Comparison of ENCODE assay signal across 8 mouse cellular contexts in genomic region chr17:45626577-45627134, GRCm38 (mm10). TPM values are rescaled to one million over a fixed set of nuclear protein-coding genes. Genes with fewer than 3 reads are reported as not detected.
DNase-seq lines count a peak whose midpoint lies in the region; ATAC-seq lines count a peak whose summit lies in the region.

No protein-coding gene starts in this region.

- peak; percentile 65 for DNase-seq in 3134 (ENCODE audit: extremely low read depth, insufficient read length, low spot score)
- DNase-seq in embryo, embryonic 11 days, result peak; percentile 90
- DNase-seq in gastrocnemius, postnatal 14 days, result peak; percentile 63
- peak; percentile 43 to 69 for DNase-seq in left cerebral cortex, postnatal 36 days (ENCODE audit: low spot score in 2 of 2)
- peak; percentile 82 for DNase-seq in midbrain, embryonic 10.5 days (ENCODE audit: low spot score)
- peak; percentile 85 for DNase-seq in skeletal muscle tissue, adult 2 months (ENCODE audit: low read depth, low spot score)

- no peak overlapping the region for H3K4me3 ChIP-seq in intestine, embryonic 16.5 days (ENCODE audit: low read length)
- peak overlapping the region; percentile 16; the same call in 1 of the 2 replicates for H3K4me3 ChIP-seq in midbrain, embryonic 10.5 days

- H3K4me1 ChIP-seq in intestine, embryonic 16.5 days (ENCODE audit: control insufficient read depth, insufficient read depth, low read length), result peaks cover 21% of the 10 kb centered on the region
- peaks cover 35% of the 10 kb centered on the region for H3K4me1 ChIP-seq in midbrain, embryonic 10.5 days

- WGBS in intestine, embryonic 16.5 days, result 26% methylated on average over 15 of the region's 15 CpGs
- 26% methylated on average over 15 of the region's 15 CpGs for WGBS in midbrain, embryonic 10.5 days

- no peaks in the 10 kb centered on the region for H3K36me3 ChIP-seq in intestine, embryonic 16.5 days (ENCODE audit: control insufficient read depth, insufficient read depth, low read length)
- H3K36me3 ChIP-seq in midbrain, embryonic 10.5 days, result no peaks in the 10 kb centered on the region

- H3K27me3 ChIP-seq in intestine, embryonic 16.5 days (replicated peaks; ENCODE audit: control insufficient read depth, insufficient read depth, low read length), result no peaks in the 10 kb centered on the region
- no peaks in the 10 kb centered on the region for H3K27me3 ChIP-seq in midbrain, embryonic 10.5 days (ENCODE audit: low read depth, poor library complexity, severe bottlenecking)

- H3K9me3 ChIP-seq in intestine, embryonic 16.5 days (ENCODE audit: control insufficient read depth, low read length), result no peaks in the 10 kb centered on the region
- H3K9me3 ChIP-seq in midbrain, embryonic 10.5 days (replicated peaks), result no peaks in the 10 kb centered on the region

- peak; percentile 91 for ATAC-seq in activated CD4-positive, CD25-positive, alpha-beta regulatory T cell, adult 4 months
- peak; percentile 25; the same call in 1 of the 2 replicates for ATAC-seq in intestine, embryonic 16.5 days

- H3K9ac ChIP-seq in intestine, embryonic 16.5 days (ENCODE audit: low read depth, low read length), result no peak overlapping the region; the same call in 1 of the 2 replicates

- H3K27ac ChIP-seq in intestine, embryonic 16.5 days (ENCODE audit: low read length), result no peak overlapping the region
- H3K27ac ChIP-seq in midbrain, embryonic 10.5 days (replicated peaks), result peak overlapping the region; percentile 56

- peak overlapping the region; percentile 33; the same call in 1 of the 2 replicates for H3K4me2 ChIP-seq in intestine, embryonic 16.5 days (ENCODE audit: low read depth, low read length)

- intact Hi-C loops in gastrocnemius, postnatal 14 days (cut with DNase I; ENCODE audit: low total_unique reads), result loop anchor here (5.0 kb wide), 1 partner anchor 34 kb away; no protein-coding TSS in a partner anchor
- intact Hi-C loops in left cerebral cortex, postnatal 36 days (cut with DNase I), result no loop called here

RNA-seq across cellular contexts. Expression of gene Mymx, which starts 24.8 kb away (rescaled TPM):
- polyA plus RNA-seq in activated CD4-positive, CD25-positive, alpha-beta regulatory T cell, adult 4 months (2017; shearing (Covaris generic)), result not detected
- 1 to 10 TPM; 6.2 to 7.3 TPM for total RNA-seq in gastrocnemius, postnatal 14 days (2021)
- 0.22 and 0.64 TPM in 2 replicates for polyA plus RNA-seq in intestine, embryonic 16.5 days (2015; fragmentation: Nextera tagmentation; extraction: Ambion mirVana)
- not detected for total RNA-seq in left cerebral cortex, postnatal 36 days (2021)
- 0.21 and 0.39 TPM in 2 replicates for polyA plus RNA-seq in midbrain, embryonic 10.5 days (2016; fragmentation: Nextera tagmentation; extraction: Ambion mirVana)

RNA-seq across cellular contexts. Expression of gene Slc29a1, which starts 27.2 kb away (rescaled TPM):
- 10 to 100 TPM; 82.3 to 85.3 TPM for polyA plus RNA-seq in activated CD4-positive, CD25-positive, alpha-beta regulatory T cell, adult 4 months (2017; shearing (Covaris generic))
- total RNA-seq in gastrocnemius, postnatal 14 days (2021), result 10 to 100 TPM; 59.2 to 71.6 TPM
- polyA plus RNA-seq in intestine, embryonic 16.5 days (2015; fragmentation: Nextera tagmentation; extraction: Ambion mirVana), result 73.4 and 83.1 TPM in 2 replicates
- total RNA-seq in left cerebral cortex, postnatal 36 days (2021), result 10 to 100 TPM; 17.1 to 23.2 TPM
- polyA plus RNA-seq in midbrain, embryonic 10.5 days (2016; fragmentation: Nextera tagmentation; extraction: Ambion mirVana), result 62.9 and 70.6 TPM in 2 replicates

RNA-seq across cellular contexts. Expression of gene Capn11, which starts 32.5 kb away (rescaled TPM):
- polyA plus RNA-seq in activated CD4-positive, CD25-positive, alpha-beta regulatory T cell, adult 4 months (2017; shearing (Covaris generic)), result under 1 TPM in 1 of 2 experiments, not detected in 1; 0.33 TPM
- total RNA-seq in gastrocnemius, postnatal 14 days (2021), result under 1 TPM; 0.10 to 0.13 TPM
- 0.17 and 0.33 TPM in 2 replicates for polyA plus RNA-seq in intestine, embryonic 16.5 days (2015; fragmentation: Nextera tagmentation; extraction: Ambion mirVana)
- total RNA-seq in left cerebral cortex, postnatal 36 days (2021), result under 1 TPM; 0.12 to 0.66 TPM
- polyA plus RNA-seq in midbrain, embryonic 10.5 days (2016; fragmentation: Nextera tagmentation; extraction: Ambion mirVana), result 0.76 and 1.5 TPM in 2 replicates

RNA-seq across cellular contexts. Expression of gene Hsp90ab1, which starts 53.6 kb away (rescaled TPM):
- polyA plus RNA-seq in activated CD4-positive, CD25-positive, alpha-beta regulatory T cell, adult 4 months (2017; shearing (Covaris generic)), result 100 to 1,000 TPM; 836 to 982 TPM
- 100 to 1,000 TPM; 735 to 778 TPM for total RNA-seq in gastrocnemius, postnatal 14 days (2021)
- 1,309 and 1,475 TPM in 2 replicates for polyA plus RNA-seq in intestine, embryonic 16.5 days (2015; fragmentation: Nextera tagmentation; extraction: Ambion mirVana)
- total RNA-seq in left cerebral cortex, postnatal 36 days (2021), result 1,000 to 10,000 TPM; 1,413 to 1,526 TPM
- polyA plus RNA-seq in midbrain, embryonic 10.5 days (2016; fragmentation: Nextera tagmentation; extraction: Ambion mirVana), result 1,780 and 2,044 TPM in 2 replicates

RNA-seq across cellular contexts. Expression of gene Mrpl14, which starts 59.5 kb away (rescaled TPM):
- 10 to 100 TPM; 73.4 to 90.9 TPM for polyA plus RNA-seq in activated CD4-positive, CD25-positive, alpha-beta regulatory T cell, adult 4 months (2017; shearing (Covaris generic))
- total RNA-seq in gastrocnemius, postnatal 14 days (2021), result 10 to 100 TPM; 83.3 to 86.3 TPM
- 149 and 154 TPM in 2 replicates for polyA plus RNA-seq in intestine, embryonic 16.5 days (2015; fragmentation: Nextera tagmentation; extraction: Ambion mirVana)
- 10 to 100 TPM; 38.3 to 47.5 TPM for total RNA-seq in left cerebral cortex, postnatal 36 days (2021)
- polyA plus RNA-seq in midbrain, embryonic 10.5 days (2016; fragmentation: Nextera tagmentation; extraction: Ambion mirVana), result 148 and 155 TPM in 2 replicates
